Mouse (Mus musculus): ENCODE measurements around the gene 1500009C09Rik.

GRCm38 (mm10) chr15:82206365-82207104, 45.7 kb upstream of the 1500009C09Rik start:
- TF ChIP-seq POLR2A (IDR thresholded peaks at IDR 0.05; ENCODE audit: insufficient read length, low read depth) (no peak), MAX (IDR thresholded peaks at IDR 0.05; ENCODE audit: low read depth) (no peak), USF1 (IDR thresholded peaks at IDR 0.05; ENCODE audit: low read depth) (no peak), TCF12 (IDR thresholded peaks at IDR 0.05; ENCODE audit: insufficient read depth, poor library complexity, severe bottlenecking) (no peak), E2F4 (IDR thresholded peaks at IDR 0.05; ENCODE audit: insufficient read depth) (no peak), MYOG (IDR thresholded peaks at IDR 0.05; ENCODE audit: control insufficient read depth in 1 of 3, insufficient read depth in 1 of 3, insufficient read length in 2 of 3, low read depth in 2 of 3) (no peak), MYOD1 (IDR thresholded peaks at IDR 0.05; ENCODE audit: control insufficient read depth in 1 of 3, insufficient read length in 2 of 3, low read depth in 2 of 3) (no peak), SRF (IDR thresholded peaks at IDR 0.05; ENCODE audit: control insufficient read depth, insufficient read length, low read depth) (no peak), POLR2AphosphoS2 (IDR thresholded peaks at IDR 0.05; ENCODE audit: insufficient read length, low read depth) (peak; percentile 18), TCF3 (IDR thresholded peaks at IDR 0.05; ENCODE audit: insufficient read length, low read depth) (no peak), CEBPB (IDR thresholded peaks at IDR 0.05; ENCODE audit: insufficient read depth, poor library complexity, severe bottlenecking) (no peak)

Measured in myocyte (in vitro differentiated cells).